Mouse (Mus musculus) brown adipose tissue, adult 24 weeks (tissue): ENCODE measurements around the gene Prox2. TPM values are rescaled to one million over a fixed set of nuclear protein-coding genes. Genes with fewer than 3 reads are reported as not detected.

ENCODE experiments used
- H3K27ac ChIP-seq: fragments of 200-500 bp; replicated peaks from 2 replicates; pipeline ENCODE4 v1.5.1; 2012; ENCODE audit warnings: low read depth, mild to moderate bottlenecking, low read length
- H3K4me1 ChIP-seq: fragments of 200-500 bp; 2 replicates; pipeline ENCODE4 v1.6.1; 2012; ENCODE audit warnings: low read length, mixed read lengths; ENCODE audit not compliant: control insufficient read depth, insufficient read depth, insufficient read length
- H3K4me3 ChIP-seq: fragments of 200-500 bp; 2 replicates; pipeline ENCODE4 v1.5.1; 2012; ENCODE audit warnings: low read depth, mild to moderate bottlenecking, low read length, moderate library complexity; ENCODE audit not compliant: insufficient read depth
- polyA plus RNA-seq: library from polyadenylated mRNA; stranded (reverse); fragments of >200 nt; gene quantifications from 2 replicates; pipeline ENCODE4 v1.2.4, GENCODE M21; 2012; ENCODE audit not compliant: missing spikeins, insufficient read depth, insufficient read length

The Prox2 gene
- polyA plus RNA-seq, 1 experiment: 8.0 TPM

GRCm38 (mm10) chr12:85141096-85141495, 30.5 kb upstream of the Prox2 start:
- Histone ChIP-seq H3K4me3 (no peak overlapping the region), H3K27ac (no peak overlapping the region), H3K4me1 (no peaks in the 10 kb centered on the region)

- Histone ChIP-seq H3K4me3 (no peak overlapping the region), H3K27ac (no peak overlapping the region), H3K4me1 (no peaks in the 10 kb centered on the region)
These were observed 29.6 kb upstream of the Prox2 start for GRCm38 (mm10) chr12:85140036-85140701.

GRCm38 (mm10) chr12:85136627-85137026, 26.1 kb upstream of the Prox2 start:
- Histone ChIP-seq H3K4me1 (no peaks in the 10 kb centered on the region), H3K27ac (no peak overlapping the region), H3K4me3 (no peak overlapping the region)

- no peak overlapping the region for H3K27ac ChIP-seq
- H3K4me1 ChIP-seq: no peaks in the 10 kb centered on the region
- no peak overlapping the region for H3K4me3 ChIP-seq
These were observed 25.2 kb upstream of the Prox2 start for GRCm38 (mm10) chr12:85135513-85136470.

GRCm38 (mm10) chr12:85134043-85134794, 23.7 kb upstream of the Prox2 start:
- H3K27ac ChIP-seq: no peak overlapping the region
- no peak overlapping the region for H3K4me3 ChIP-seq
- H3K4me1 ChIP-seq: no peaks in the 10 kb centered on the region

GRCm38 (mm10) chr12:85131361-85131760, 20.8 kb upstream of the Prox2 start:
- Histone ChIP-seq H3K4me3 (no peak overlapping the region), H3K4me1 (no peaks in the 10 kb centered on the region), H3K27ac (no peak overlapping the region)

GRCm38 (mm10) chr12:85129426-85129978, 18.9 kb upstream of the Prox2 start:
- no peak overlapping the region for H3K27ac ChIP-seq
- no peak overlapping the region for H3K4me3 ChIP-seq
- no peaks in the 10 kb centered on the region for H3K4me1 ChIP-seq

GRCm38 (mm10) chr12:85126986-85127603, 16.5 kb upstream of the Prox2 start:
- Histone ChIP-seq H3K27ac (no peak overlapping the region), H3K4me1 (no peaks in the 10 kb centered on the region), H3K4me3 (no peak overlapping the region)

- no peak overlapping the region for H3K4me3 ChIP-seq
- H3K4me1 ChIP-seq: no peaks in the 10 kb centered on the region
- no peak overlapping the region for H3K27ac ChIP-seq
These were observed 14.2 kb upstream of the Prox2 start for GRCm38 (mm10) chr12:85124751-85125150.

- H3K4me1 ChIP-seq: no peaks in the 10 kb centered on the region
- H3K27ac ChIP-seq: no peak overlapping the region
- no peak overlapping the region for H3K4me3 ChIP-seq
These were observed 13.1 kb upstream of the Prox2 start for GRCm38 (mm10) chr12:85123645-85124044.

- no peak overlapping the region for H3K27ac ChIP-seq
These were observed 12.6 kb upstream of the Prox2 start for GRCm38 (mm10) chr12:85123108-85123530.

GRCm38 (mm10) chr12:85121806-85122459, 11.4 kb upstream of the Prox2 start:
- no peak overlapping the region for H3K27ac ChIP-seq
- H3K4me1 ChIP-seq: no peaks in the 10 kb centered on the region
- no peak overlapping the region for H3K4me3 ChIP-seq

More at GRCm38 (mm10) chr12:85123108-85123530, 12.6 kb upstream of the Prox2 start:
- Histone ChIP-seq H3K4me3 (no peak overlapping the region), H3K4me1 (no peaks in the 10 kb centered on the region)

GRCm38 (mm10) chr12:85115678-85116077, 5.1 kb upstream of the Prox2 start:
- Histone ChIP-seq H3K4me3 (no peak overlapping the region), H3K4me1 (peaks cover 10% of the 10 kb centered on the region), H3K27ac (no peak overlapping the region)

GRCm38 (mm10) chr12:85113917-85114316, 3.4 kb upstream of the Prox2 start:
- H3K27ac ChIP-seq: no peak overlapping the region
- H3K4me1 ChIP-seq: peaks cover 14% of the 10 kb centered on the region
- no peak overlapping the region for H3K4me3 ChIP-seq
